Mouse (Mus musculus): ENCODE measurements around the gene Frmd4a.

The Frmd4a gene

GRCm38 (mm10) chr2:4017528-4018288 lies at the start of gene Frmd4a:
Frmd4a (plus strand) TSS chr2:4017717.
- in situ Hi-C loops (cut with MseI, MboI): no loop called here

- in situ Hi-C loops (cut with MseI, MboI): no loop called here
Measured at GRCm38 (mm10) chr2:3988876-3989275, 28.6 kb upstream of the Frmd4a start.

GRCm38 (mm10) chr2:3990431-3990830 lies 27.1 kb upstream of the Frmd4a start:
- in situ Hi-C loops (cut with MseI, MboI): no loop called here

- in situ Hi-C loops (cut with MseI, MboI): no loop called here
Measured at GRCm38 (mm10) chr2:4018431-4018876, 937 bp downstream of the Frmd4a start.

GRCm38 (mm10) chr2:4018909-4019308 lies 1.4 kb downstream of the Frmd4a start:
- in situ Hi-C loops (cut with MseI, MboI): no loop called here

- in situ Hi-C loops (cut with MseI, MboI): no loop called here
Measured at GRCm38 (mm10) chr2:4024927-4025326, 7.4 kb downstream of the Frmd4a start.

GRCm38 (mm10) chr2:4029031-4029747 lies 11.7 kb downstream of the Frmd4a start:
- in situ Hi-C loops (cut with MseI, MboI): no loop called here

- in situ Hi-C loops (cut with MseI, MboI): no loop called here
Measured at GRCm38 (mm10) chr2:4036153-4036589, 18.7 kb downstream of the Frmd4a start.

- in situ Hi-C loops (cut with MseI, MboI): no loop called here
Measured at GRCm38 (mm10) chr2:4036651-4037117, 19.2 kb downstream of the Frmd4a start.

GRCm38 (mm10) chr2:4042009-4042408 lies 24.5 kb downstream of the Frmd4a start:
- in situ Hi-C loops (cut with MseI, MboI): no loop called here

- in situ Hi-C loops (cut with MseI, MboI): no loop called here
Measured at GRCm38 (mm10) chr2:4055481-4055880, 38.0 kb downstream of the Frmd4a start.

GRCm38 (mm10) chr2:4060675-4061074 lies 43.2 kb downstream of the Frmd4a start:
- in situ Hi-C loops (cut with MseI, MboI): no loop called here

- in situ Hi-C loops (cut with MseI, MboI): no loop called here
Measured at GRCm38 (mm10) chr2:4071831-4072230, 54.3 kb downstream of the Frmd4a start.

GRCm38 (mm10) chr2:4083877-4084276 lies 66.4 kb downstream of the Frmd4a start:
- in situ Hi-C loops (cut with MseI, MboI): no loop called here

- in situ Hi-C loops (cut with MseI, MboI): no loop called here
Measured at GRCm38 (mm10) chr2:4097601-4098000, 80.1 kb downstream of the Frmd4a start.

- in situ Hi-C loops (cut with MseI, MboI): no loop called here
Measured at GRCm38 (mm10) chr2:4098948-4099776, 81.6 kb downstream of the Frmd4a start.

GRCm38 (mm10) chr2:4099777-4100104 lies 82.2 kb downstream of the Frmd4a start:
- in situ Hi-C loops (cut with MseI, MboI): no loop called here

- in situ Hi-C loops (cut with MseI, MboI): no loop called here
Measured at GRCm38 (mm10) chr2:4101370-4101769, 83.9 kb downstream of the Frmd4a start.

- in situ Hi-C loops (cut with MseI, MboI): no loop called here
Measured at GRCm38 (mm10) chr2:4113303-4113920, 95.9 kb downstream of the Frmd4a start.

GRCm38 (mm10) chr2:4119678-4120458 lies 102.4 kb downstream of the Frmd4a start:
- in situ Hi-C loops (cut with MseI, MboI): no loop called here

- in situ Hi-C loops (cut with MseI, MboI): no loop called here
Measured at GRCm38 (mm10) chr2:4131216-4131615, 113.7 kb downstream of the Frmd4a start.
